Mouse (Mus musculus) hindbrain, embryonic 10.5 days (tissue): Measurements from ENCODE around the gene Duxf3. TPM values are rescaled to one million over a fixed set of nuclear protein-coding genes. Genes with fewer than 3 reads are reported as not detected.

Experiments
- DNase-seq: peaks from one replicate; pipeline ENCODE4 v3.0.0-alpha.2; 2017; ENCODE audit warnings: low spot score
- H3K27ac ChIP-seq: fragments of 300-500 bp; sonication (generic); 2 replicates; pipeline ENCODE4 v1.5.1; 2016; ENCODE audit warnings: mild to moderate bottlenecking, moderate library complexity
- H3K27me3 ChIP-seq: fragments of 300-500 bp; sonication (generic); 2 replicates; pipeline ENCODE4 v1.6.1; 2016; ENCODE audit warnings: mild to moderate bottlenecking; ENCODE audit not compliant: poor library complexity, insufficient read depth, severe bottlenecking
- H3K36me3 ChIP-seq: fragments of 300-500 bp; sonication (generic); 2 replicates; pipeline ENCODE4 v1.6.1; 2016; ENCODE audit warnings: mild to moderate bottlenecking, moderate library complexity
- H3K4me1 ChIP-seq: fragments of 300-500 bp; sonication (generic); replicated peaks from 2 replicates; pipeline ENCODE4 v1.6.1; 2016; ENCODE audit warnings: mild to moderate bottlenecking
- H3K4me3 ChIP-seq: fragments of 300-500 bp; sonication (generic); 2 replicates; pipeline ENCODE4 v1.5.1; 2016; ENCODE audit warnings: mild to moderate bottlenecking, moderate library complexity
- H3K9me3 ChIP-seq: fragments of 300-500 bp; sonication (generic); 2 replicates; pipeline ENCODE4 v1.6.1; 2016; ENCODE audit warnings: mild to moderate bottlenecking, moderate library complexity
- WGBS: fragments of 180-500 bp; shearing (Covaris S2); methylation state at CpG from one replicate; pipeline ENCODE4 v1.1.7; 2016; 5-methylcytosine and 5-hydroxymethylcytosine counted together
- polyA plus RNA-seq: library from polyadenylated mRNA; unstranded; fragments of >200 nt; fragmentation: Nextera tagmentation; extraction: Ambion mirVana; gene quantifications from 2 replicates; pipeline ENCODE4 v1.2.1, GENCODE M21; 2016

Gene Duxf3
- polyA plus RNA-seq, 1 experiment from 2014 or later, result not detected

GRCm38 (mm10) chr10:58214934-58215333, 17.5 kb downstream of the Duxf3 start:
- no peak for DNase-seq
- Histone ChIP-seq H3K27me3 (no peaks in the 10 kb centered on the region), H3K9me3 (peaks cover 13% of the 10 kb centered on the region), H3K36me3 (no peaks in the 10 kb centered on the region), H3K4me3 (no peak overlapping the region), H3K4me1 (no peaks in the 10 kb centered on the region), H3K27ac (no peak overlapping the region)
- WGBS, result 85% methylated on average over 5 of the region's 5 CpGs

GRCm38 (mm10) chr10:58214497-58214896, 18.0 kb downstream of the Duxf3 start:
- Histone ChIP-seq H3K27ac (no peak overlapping the region), H3K9me3 (peaks cover 13% of the 10 kb centered on the region), H3K36me3 (no peaks in the 10 kb centered on the region), H3K4me3 (no peak overlapping the region), H3K4me1 (no peaks in the 10 kb centered on the region), H3K27me3 (no peaks in the 10 kb centered on the region)
- DNase-seq, result no peak

- no peaks in the 10 kb centered on the region for H3K4me1 ChIP-seq
- H3K9me3 ChIP-seq, result peaks cover 13% of the 10 kb centered on the region
- no peak overlapping the region for H3K27ac ChIP-seq
- WGBS, result 78% methylated on average over 7 of the region's 7 CpGs
- H3K36me3 ChIP-seq, result no peaks in the 10 kb centered on the region
- H3K4me3 ChIP-seq, result no peak overlapping the region
- DNase-seq, result no peak
- no peaks in the 10 kb centered on the region for H3K27me3 ChIP-seq
Observed at GRCm38 (mm10) chr10:58212230-58212629, 20.2 kb downstream of the Duxf3 start.

- H3K36me3 ChIP-seq, result no peaks in the 10 kb centered on the region
- H3K27ac ChIP-seq, result no peak overlapping the region
- 89% methylated on average over 2 of the region's 2 CpGs for WGBS
- H3K4me1 ChIP-seq, result no peaks in the 10 kb centered on the region
- DNase-seq, result no peak
- H3K4me3 ChIP-seq, result no peak overlapping the region
- no peaks in the 10 kb centered on the region for H3K27me3 ChIP-seq
- peaks cover 18% of the 10 kb centered on the region for H3K9me3 ChIP-seq
Observed at GRCm38 (mm10) chr10:58211213-58211612, 21.3 kb downstream of the Duxf3 start.

- Histone ChIP-seq H3K27ac (no peak overlapping the region), H3K4me3 (no peak overlapping the region), H3K9me3 (peaks cover 23% of the 10 kb centered on the region), H3K36me3 (no peaks in the 10 kb centered on the region), H3K27me3 (no peaks in the 10 kb centered on the region), H3K4me1 (no peaks in the 10 kb centered on the region)
- DNase-seq, result no peak
- 74% methylated on average over 1 of the region's 1 CpGs for WGBS
Observed at GRCm38 (mm10) chr10:58210514-58210913, 22.0 kb downstream of the Duxf3 start.

- no peak for DNase-seq
- no peaks in the 10 kb centered on the region for H3K27me3 ChIP-seq
- H3K27ac ChIP-seq, result no peak overlapping the region
- peaks cover 23% of the 10 kb centered on the region for H3K9me3 ChIP-seq
- no peaks in the 10 kb centered on the region for H3K36me3 ChIP-seq
- no peaks in the 10 kb centered on the region for H3K4me1 ChIP-seq
- no peak overlapping the region for H3K4me3 ChIP-seq
- 78% methylated on average over 2 of the region's 2 CpGs for whole genome bisulfite sequencing
Observed at GRCm38 (mm10) chr10:58209710-58210467, 22.6 kb downstream of the Duxf3 start.

GRCm38 (mm10) chr10:58206639-58207404, 25.7 kb downstream of the Duxf3 start:
- Histone ChIP-seq H3K4me1 (no peaks in the 10 kb centered on the region), H3K27ac (no peak overlapping the region), H3K36me3 (no peaks in the 10 kb centered on the region), H3K4me3 (no peak overlapping the region), H3K27me3 (no peaks in the 10 kb centered on the region), H3K9me3 (peaks cover 16% of the 10 kb centered on the region)
- DNase-seq, result no peak
- 84% methylated on average over 4 of the region's 4 CpGs for WGBS

GRCm38 (mm10) chr10:58205986-58206385, 26.5 kb downstream of the Duxf3 start:
- Histone ChIP-seq H3K4me3 (no peak overlapping the region), H3K9me3 (peaks cover 14% of the 10 kb centered on the region), H3K27ac (no peak overlapping the region), H3K4me1 (no peaks in the 10 kb centered on the region), H3K27me3 (no peaks in the 10 kb centered on the region), H3K36me3 (no peaks in the 10 kb centered on the region)
- WGBS, result 46% methylated on average over 1 of the region's 1 CpGs
- no peak for DNase-seq

Other genes starting within 250 kb of the Duxf3 start
- not detected in 2 replicates for gene AW822073, start 7.7 kb downstream of the Duxf3 start, polyA plus RNA-seq
- gene Gm4981, start 4.0 kb upstream of the Duxf3 start, polyA plus RNA-seq, result not detected in 2 replicates
- gene Gcc2, start 22.8 kb upstream of the Duxf3 start, polyA plus RNA-seq, result 31.7 and 44.2 TPM in 2 replicates
- gene Lims1, start 90.8 kb upstream of the Duxf3 start, polyA plus RNA-seq, result 89.4 and 105 TPM in 2 replicates
- gene Ranbp2, start 214.2 kb upstream of the Duxf3 start, polyA plus RNA-seq, result 17.7 and 27.6 TPM in 2 replicates